Mouse (Mus musculus): ENCODE results near the gene Gpr108.

Gpr108 gene

DNA sequence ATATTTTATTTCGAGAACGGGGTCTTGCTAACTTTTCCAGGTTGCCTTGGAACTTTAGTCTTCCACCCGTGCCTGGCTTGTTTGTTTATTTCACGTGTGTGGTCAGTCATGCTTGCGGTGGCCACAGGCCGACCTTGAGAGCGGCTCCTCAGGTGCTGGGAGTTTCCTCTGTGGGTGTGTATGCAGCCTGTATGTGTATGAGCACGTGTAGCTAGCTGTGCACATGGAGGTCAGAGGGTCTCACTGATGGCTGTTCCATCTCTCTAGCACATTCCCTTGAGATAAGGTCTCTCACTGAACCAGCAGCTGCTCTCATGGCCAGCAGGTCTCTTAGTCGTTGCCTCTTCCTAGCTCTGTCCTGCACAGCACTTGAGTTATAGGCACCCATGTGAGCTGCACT, 12.1 kb upstream of the Gpr108 start:
- DNase-seq (ENCODE audit: low read depth, low spot score) = no peak
- Histone ChIP-seq H3K27me3 (ENCODE audit: control insufficient read depth, insufficient read depth, low read length, poor library complexity, severe bottlenecking) (no peaks in the 10 kb centered on the region), H3K36me3 (ENCODE audit: control insufficient read depth, insufficient read depth, low read length, poor library complexity, severe bottlenecking) (no peaks in the 10 kb centered on the region)

DNA sequence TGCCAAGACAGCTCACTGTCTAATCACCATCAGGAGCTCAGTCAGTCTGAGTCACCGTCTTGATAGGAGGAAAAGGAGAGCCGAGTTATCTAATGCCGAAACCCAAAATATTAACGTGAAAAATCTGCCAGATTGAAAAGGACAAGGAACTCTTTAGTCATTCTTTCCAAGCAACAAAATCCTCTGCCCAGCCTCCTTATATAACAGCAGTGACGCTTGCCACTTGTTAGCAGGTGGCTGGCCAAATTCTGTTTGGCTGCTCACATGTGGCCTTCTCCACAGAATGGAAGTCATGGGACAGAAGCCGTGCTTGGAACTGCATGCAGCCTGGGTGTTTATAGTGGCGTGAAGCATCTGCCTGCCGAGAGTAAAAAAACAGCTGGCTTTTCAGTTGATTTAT, 11.5 kb upstream of the Gpr108 start:
- Histone ChIP-seq H3K36me3 (ENCODE audit: control insufficient read depth, insufficient read depth, low read length, poor library complexity, severe bottlenecking) (peaks cover 3% of the 10 kb centered on the region; the same call in 1 of the 2 replicates), H3K27me3 (ENCODE audit: control insufficient read depth, insufficient read depth, low read length, poor library complexity, severe bottlenecking) (no peaks in the 10 kb centered on the region)
- DNase-seq (ENCODE audit: low read depth, low spot score) = no peak

- peaks cover 3% of the 10 kb centered on the region; the same call in 1 of the 2 replicates for H3K36me3 ChIP-seq (ENCODE audit: control insufficient read depth, insufficient read depth, low read length, poor library complexity, severe bottlenecking)
- DNase-seq (ENCODE audit: low read depth, low spot score) = no peak
- no peaks in the 10 kb centered on the region for H3K27me3 ChIP-seq (ENCODE audit: control insufficient read depth, insufficient read depth, low read length, poor library complexity, severe bottlenecking)
These were observed 9.9 kb upstream of the Gpr108 start for GRCm38 (mm10) chr17:57258191-57258590.

- H3K36me3 ChIP-seq (ENCODE audit: control insufficient read depth, insufficient read depth, low read length, poor library complexity, severe bottlenecking) = peaks cover 3% of the 10 kb centered on the region; the same call in 1 of the 2 replicates
- H3K27me3 ChIP-seq (ENCODE audit: control insufficient read depth, insufficient read depth, low read length, poor library complexity, severe bottlenecking) = no peaks in the 10 kb centered on the region
- DNase-seq (ENCODE audit: low read depth, low spot score) = no peak
These were observed 8.8 kb upstream of the Gpr108 start for GRCm38 (mm10) chr17:57256921-57257485.

- DNase-seq (ENCODE audit: low read depth, low spot score) = no peak
- H3K27me3 ChIP-seq (ENCODE audit: control insufficient read depth, insufficient read depth, low read length, poor library complexity, severe bottlenecking) = no peaks in the 10 kb centered on the region
- peaks cover 3% of the 10 kb centered on the region; the same call in 1 of the 2 replicates for H3K36me3 ChIP-seq (ENCODE audit: control insufficient read depth, insufficient read depth, low read length, poor library complexity, severe bottlenecking)
These were observed 7.1 kb upstream of the Gpr108 start for GRCm38 (mm10) chr17:57255354-57255753.

DNA sequence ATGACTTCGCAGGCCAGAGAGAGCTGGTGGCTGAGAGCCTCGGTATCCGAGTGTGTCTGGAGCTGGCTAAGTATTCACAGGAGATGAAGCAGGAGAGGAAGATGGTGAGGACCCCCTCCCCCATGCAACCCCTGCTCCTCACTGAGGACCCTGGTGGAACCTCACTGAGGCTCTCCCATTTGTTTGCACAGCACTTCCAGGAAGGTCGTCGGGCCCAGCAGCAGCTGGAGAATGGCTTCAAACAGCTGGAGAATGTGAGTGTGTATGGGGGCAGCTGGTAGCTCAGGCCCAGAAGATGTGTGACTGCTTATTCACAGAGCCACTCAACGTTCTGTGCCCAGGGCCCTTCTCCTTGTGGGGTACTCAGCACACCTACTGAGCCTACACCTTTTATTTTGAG, 5.1 kb upstream of the Gpr108 start:
- no peak for DNase-seq (ENCODE audit: low read depth, low spot score)
- Histone ChIP-seq H3K36me3 (ENCODE audit: control insufficient read depth, insufficient read depth, low read length, poor library complexity, severe bottlenecking) (peaks cover 3% of the 10 kb centered on the region; the same call in 1 of the 2 replicates), H3K27me3 (ENCODE audit: control insufficient read depth, insufficient read depth, low read length, poor library complexity, severe bottlenecking) (no peaks in the 10 kb centered on the region)

DNA sequence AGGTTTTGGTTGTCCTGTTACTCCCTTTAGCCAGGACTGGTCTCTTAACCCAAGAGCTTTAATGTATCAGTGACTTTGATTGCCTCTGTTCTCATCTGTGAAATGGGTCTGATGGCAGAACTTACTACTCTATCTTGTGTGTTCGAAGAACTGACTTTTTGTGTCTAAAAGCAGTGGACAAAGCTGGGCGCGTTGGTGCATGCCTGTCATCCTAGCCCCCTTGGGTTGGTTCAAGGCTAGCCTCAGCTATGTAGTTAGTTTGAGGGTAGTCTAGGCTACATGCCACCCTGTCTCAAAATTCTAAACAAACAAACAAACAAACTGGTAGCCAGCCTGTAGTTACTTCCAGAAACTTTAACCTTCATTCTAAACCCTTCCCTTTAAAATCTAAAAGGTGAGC, 3.2 kb upstream of the Gpr108 start:
- Histone ChIP-seq H3K36me3 (ENCODE audit: control insufficient read depth, insufficient read depth, low read length, poor library complexity, severe bottlenecking) (peaks cover 3% of the 10 kb centered on the region; the same call in 1 of the 2 replicates), H3K27me3 (ENCODE audit: control insufficient read depth, insufficient read depth, low read length, poor library complexity, severe bottlenecking) (no peaks in the 10 kb centered on the region)
- DNase-seq (ENCODE audit: low read depth, low spot score) = no peak

DNA sequence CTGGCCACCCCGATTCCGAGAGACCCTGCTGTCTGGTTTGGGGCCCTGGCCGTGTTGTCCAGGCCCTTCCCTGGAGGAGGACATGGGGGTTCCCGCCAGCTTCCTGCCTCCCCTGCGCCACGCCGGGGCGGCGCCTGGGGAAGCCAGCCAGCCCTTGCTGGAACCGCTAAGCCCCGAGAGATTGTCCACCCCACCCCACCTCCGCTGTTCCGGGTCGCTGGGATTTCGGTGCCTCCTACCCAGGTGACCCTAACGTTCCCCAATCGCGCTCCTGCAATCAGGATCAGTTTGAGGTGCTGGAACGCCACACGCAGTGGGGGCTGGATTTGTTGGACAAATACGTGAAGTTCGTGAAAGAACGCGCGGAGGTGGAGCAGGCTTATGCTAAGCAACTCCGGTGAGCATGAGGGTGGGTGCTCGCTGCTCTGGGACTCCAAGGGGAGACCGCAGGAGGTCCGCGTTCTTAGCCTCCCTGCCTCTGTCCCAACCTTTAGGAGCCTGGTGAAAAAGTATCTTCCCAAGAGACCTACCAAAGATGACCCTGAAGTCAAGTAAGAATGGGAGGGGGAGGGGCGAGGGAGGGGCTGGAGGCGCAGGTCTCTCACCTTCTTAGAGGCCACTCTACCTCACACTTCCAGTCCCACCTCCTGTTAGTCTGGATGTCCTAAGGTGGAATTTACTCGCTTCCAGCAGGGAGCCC, 2.4 kb upstream of the Gpr108 start:
- Histone ChIP-seq H3K27me3 (ENCODE audit: control insufficient read depth, insufficient read depth, low read length, poor library complexity, severe bottlenecking) (no peaks in the 10 kb centered on the region), H3K36me3 (ENCODE audit: control insufficient read depth, insufficient read depth, low read length, poor library complexity, severe bottlenecking) (peaks cover 3% of the 10 kb centered on the region; the same call in 1 of the 2 replicates)
- DNase-seq (ENCODE audit: low read depth, low spot score) = peak; percentile 21

DNA sequence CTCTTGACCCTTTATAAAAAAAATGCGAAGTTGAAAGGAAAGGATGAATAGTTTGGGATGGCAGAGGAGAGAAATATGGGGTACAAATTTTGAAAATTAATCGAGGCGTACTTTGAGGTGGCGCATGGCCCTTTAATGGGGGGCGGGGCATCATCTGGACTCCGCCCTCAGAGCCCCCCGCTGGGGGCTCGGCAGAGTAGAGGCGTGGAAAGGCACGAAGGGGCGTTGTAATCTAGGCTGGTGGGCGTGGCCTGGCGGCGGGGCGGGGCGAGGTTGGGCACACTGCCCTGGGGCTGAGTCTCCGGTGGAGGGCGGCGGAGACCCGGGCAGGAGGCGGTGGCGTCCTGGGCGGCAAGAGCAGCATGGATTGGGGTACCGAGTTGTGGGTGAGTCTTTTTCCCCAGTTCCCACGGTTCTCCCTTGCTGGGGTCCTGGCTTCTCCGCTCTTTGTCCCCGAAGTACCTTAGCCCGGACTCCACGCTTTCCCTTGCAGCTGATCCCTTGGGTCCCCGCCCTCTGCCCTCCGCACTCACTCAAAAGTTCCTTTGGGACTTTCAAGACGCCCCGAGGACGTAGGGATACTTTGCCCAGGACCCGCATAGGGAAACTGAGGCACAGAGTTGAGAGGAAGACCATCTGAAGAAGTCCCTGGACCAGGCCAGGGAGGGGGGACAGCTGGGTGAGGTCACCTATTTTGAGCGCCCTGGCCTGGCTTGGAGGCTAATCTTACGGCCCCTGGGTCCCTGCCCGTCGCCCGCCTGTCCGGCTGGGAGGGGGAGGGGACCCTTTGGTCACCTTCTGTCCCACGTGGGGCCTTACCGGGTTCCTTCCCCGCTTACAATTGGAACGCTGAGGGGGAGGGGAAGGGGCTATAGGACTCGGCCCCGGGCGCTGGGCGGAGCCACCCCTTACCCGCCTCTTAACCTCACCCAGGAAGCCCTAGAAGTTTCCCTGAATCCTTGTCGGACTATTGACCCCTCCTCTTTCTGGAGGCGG, 1.2 kb upstream of the Gpr108 start, which contains the start of gene Trip10:
Gene Trip10, plus strand, starts transcription at position 270 of the 996 bp plus-strand sequence.
- Histone ChIP-seq H3K36me3 (ENCODE audit: control insufficient read depth, insufficient read depth, low read length, poor library complexity, severe bottlenecking) (0 out of 2 replicates have a peak, but pooled peaks cover 2% of the 10 kb centered on the region), H3K27me3 (ENCODE audit: control insufficient read depth, insufficient read depth, low read length, poor library complexity, severe bottlenecking) (no peaks in the 10 kb centered on the region)
- peak; percentile 96 for DNase-seq (ENCODE audit: low read depth, low spot score)

GRCm38 (mm10) chr17:57248771-57249170, 525 bp upstream of the Gpr108 start:
- DNase-seq (ENCODE audit: low read depth, low spot score) = peak; percentile 38

DNA sequence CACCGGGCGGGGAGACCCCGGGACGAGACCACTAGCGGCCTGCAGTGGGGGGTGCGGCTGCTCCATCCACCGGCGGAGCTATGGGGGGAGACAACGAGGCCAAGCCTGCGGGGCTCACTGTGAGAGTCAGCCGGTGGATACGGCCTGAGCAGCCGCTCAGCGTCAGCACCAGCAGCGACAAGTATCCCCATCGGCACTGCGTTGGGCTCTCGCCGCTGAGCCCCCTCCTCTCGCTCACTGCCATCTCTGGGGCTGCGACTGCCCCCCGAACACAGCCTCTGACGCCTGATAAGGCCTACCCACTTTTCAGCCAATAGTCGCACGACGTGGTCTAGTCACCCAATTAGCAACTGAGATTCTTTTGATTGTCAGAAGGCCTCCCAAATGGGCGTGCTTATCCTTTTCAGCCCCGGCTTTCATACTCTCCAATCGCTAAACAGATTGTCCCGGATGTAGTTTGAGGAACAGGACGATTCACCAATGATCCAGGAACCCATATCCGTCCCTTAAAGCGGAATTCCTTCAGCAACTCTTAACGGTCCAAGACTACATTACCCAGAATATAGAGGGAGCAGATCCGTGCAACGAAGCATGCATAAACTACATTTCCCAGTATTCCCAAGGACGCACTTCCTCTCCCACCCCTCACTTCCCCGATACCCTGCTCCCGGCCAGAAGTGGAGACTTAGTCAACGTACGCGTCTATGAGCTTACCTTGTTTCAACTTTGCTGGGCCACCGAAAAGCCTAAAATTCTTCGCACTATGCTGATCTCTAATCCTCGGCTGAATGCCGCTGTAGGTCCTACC, 649 bp downstream of the Gpr108 start:
- H3K27me3 ChIP-seq (ENCODE audit: control insufficient read depth, insufficient read depth, low read length, poor library complexity, severe bottlenecking) = no peaks in the 10 kb centered on the region
- peaks cover 12% of the 10 kb centered on the region for H3K36me3 ChIP-seq (ENCODE audit: control insufficient read depth, insufficient read depth, low read length, poor library complexity, severe bottlenecking)
- peak; percentile 96 for DNase-seq (ENCODE audit: low read depth, low spot score)

More at GRCm38 (mm10) chr17:57248771-57249170, 525 bp upstream of the Gpr108 start:
- H3K36me3 ChIP-seq (ENCODE audit: control insufficient read depth, insufficient read depth, low read length, poor library complexity, severe bottlenecking) = 0 out of 2 replicates have a peak, but pooled peaks cover 6% of the 10 kb centered on the region
- no peaks in the 10 kb centered on the region for H3K27me3 ChIP-seq (ENCODE audit: control insufficient read depth, insufficient read depth, low read length, poor library complexity, severe bottlenecking)

DNA sequence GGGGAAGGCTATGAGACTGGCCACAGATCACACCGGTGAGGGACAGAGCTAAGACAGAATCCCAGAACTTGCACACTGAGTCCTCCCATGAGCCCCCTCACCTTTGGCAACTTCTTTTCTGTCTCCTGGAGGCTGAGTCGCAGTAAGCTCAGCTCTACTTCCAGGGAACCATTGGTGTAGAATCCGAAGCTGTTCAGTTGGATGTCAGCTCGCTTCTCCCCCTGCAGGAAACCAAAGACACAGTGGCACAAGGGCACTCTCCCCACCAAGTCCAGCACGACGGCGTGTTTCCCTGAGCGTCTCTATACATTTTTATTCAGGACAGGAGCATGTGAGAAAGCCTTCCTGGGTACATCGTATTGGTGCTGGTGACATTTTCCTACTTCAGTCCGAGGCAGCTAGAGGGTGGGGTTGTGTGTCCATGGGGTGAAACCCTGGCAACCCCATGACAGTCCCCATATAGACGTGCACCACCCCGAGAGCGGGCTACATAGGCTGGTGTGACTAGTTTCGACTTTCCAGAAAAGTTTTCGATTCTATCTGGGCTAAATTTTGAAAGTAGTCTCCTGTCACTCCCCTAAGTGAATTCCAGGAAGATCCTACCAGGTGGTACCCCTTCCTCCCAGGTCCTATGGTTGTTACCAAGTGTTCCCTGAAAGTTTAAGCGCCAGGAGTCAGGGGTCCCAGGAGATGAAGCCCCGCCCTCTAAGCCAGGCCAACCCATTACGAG, 1.4 kb downstream of the Gpr108 start:
- peak; percentile 18 for DNase-seq (ENCODE audit: low read depth, low spot score)
- Histone ChIP-seq H3K36me3 (ENCODE audit: control insufficient read depth, insufficient read depth, low read length, poor library complexity, severe bottlenecking) (peaks cover 16% of the 10 kb centered on the region), H3K27me3 (ENCODE audit: control insufficient read depth, insufficient read depth, low read length, poor library complexity, severe bottlenecking) (no peaks in the 10 kb centered on the region)

GRCm38 (mm10) chr17:57245311-57245929, 2.8 kb downstream of the Gpr108 start:
- H3K27me3 ChIP-seq (ENCODE audit: control insufficient read depth, insufficient read depth, low read length, poor library complexity, severe bottlenecking) = no peaks in the 10 kb centered on the region
- DNase-seq (ENCODE audit: low read depth, low spot score) = no peak
- H3K36me3 ChIP-seq (ENCODE audit: control insufficient read depth, insufficient read depth, low read length, poor library complexity, severe bottlenecking) = peaks cover 16% of the 10 kb centered on the region
